Mouse (Mus musculus): ENCODE results near the gene Tob2.

The Tob2 gene

GRCm38 (mm10) chr15:81836966-81837920, 21.4 kb downstream of the Tob2 start:
- no peak for DNase-seq (ENCODE audit: low spot score)

GRCm38 (mm10) chr15:81836124-81836821, 22.3 kb downstream of the Tob2 start:
- no peak for DNase-seq (ENCODE audit: low spot score)

GRCm38 (mm10) chr15:81835007-81835880, 23.4 kb downstream of the Tob2 start:
- no peak for DNase-seq (ENCODE audit: low spot score)

GRCm38 (mm10) chr15:81834171-81834841, 24.3 kb downstream of the Tob2 start:
- DNase-seq (ENCODE audit: low spot score): no peak

GRCm38 (mm10) chr15:81833481-81833880, 25.1 kb downstream of the Tob2 start:
- peak; percentile 31 for DNase-seq (ENCODE audit: low spot score)

GRCm38 (mm10) chr15:81832219-81832618, 26.4 kb downstream of the Tob2 start:
- DNase-seq (ENCODE audit: low spot score): no peak

GRCm38 (mm10) chr15:81831136-81831825, 27.3 kb downstream of the Tob2 start:
- DNase-seq (ENCODE audit: low spot score): peak; percentile 95

- no peak for DNase-seq (ENCODE audit: low spot score)
Measured at GRCm38 (mm10) chr15:81830530-81830929, 28.1 kb downstream of the Tob2 start.

GRCm38 (mm10) chr15:81829208-81829580, 29.4 kb downstream of the Tob2 start:
- DNase-seq (ENCODE audit: low spot score): no peak

- no peak for DNase-seq (ENCODE audit: low spot score)
Measured at GRCm38 (mm10) chr15:81828426-81829207, 30.0 kb downstream of the Tob2 start.

GRCm38 (mm10) chr15:81824832-81825231, 33.8 kb downstream of the Tob2 start:
- no peak for DNase-seq (ENCODE audit: low spot score)

- no peak for DNase-seq (ENCODE audit: low spot score)
Measured at GRCm38 (mm10) chr15:81822631-81823030, 36.0 kb downstream of the Tob2 start.

- DNase-seq (ENCODE audit: low spot score): no peak
Measured at GRCm38 (mm10) chr15:81818404-81818803, 40.2 kb downstream of the Tob2 start.

- DNase-seq (ENCODE audit: low spot score): no peak
Measured at GRCm38 (mm10) chr15:81814716-81815370, 43.8 kb downstream of the Tob2 start.

- no peak for DNase-seq (ENCODE audit: low spot score)
Measured at GRCm38 (mm10) chr15:81813986-81814705, 44.5 kb downstream of the Tob2 start.

GRCm38 (mm10) chr15:81812696-81813631, 45.6 kb downstream of the Tob2 start:
- DNase-seq (ENCODE audit: low spot score): no peak

GRCm38 (mm10) chr15:81812287-81812686, 46.3 kb downstream of the Tob2 start:
- peak; percentile 68 for DNase-seq (ENCODE audit: low spot score)

GRCm38 (mm10) chr15:81811599-81811996, 47.0 kb downstream of the Tob2 start:
- DNase-seq (ENCODE audit: low spot score): peak; percentile 76

Measured in adipocyte (in vitro differentiated cells).